Mouse (Mus musculus) erythroblast, embryonic 14.5 days (primary cell): ENCODE data around the gene Rap2a. TPM values are rescaled to one million over a fixed set of nuclear protein-coding genes. Genes with fewer than 3 reads are reported as not detected.

ENCODE experiments used
- H3K27me3 ChIP-seq: 2 replicates; pipeline ENCODE4 v1.6.1; 2012; ENCODE audit warnings: inconsistent platforms; ENCODE audit not compliant: control insufficient read depth
- H3K36me3 ChIP-seq: 2 replicates; pipeline ENCODE4 v1.6.1; 2012; ENCODE audit warnings: mild to moderate bottlenecking, inconsistent platforms; ENCODE audit not compliant: control insufficient read depth
- H3K4me1 ChIP-seq: 2 replicates; pipeline ENCODE4 v1.6.1; 2012; ENCODE audit warnings: inconsistent platforms; ENCODE audit not compliant: control insufficient read depth
- H3K4me3 ChIP-seq: replicated peaks from 2 replicates; pipeline ENCODE3; 2012; ENCODE audit warnings: moderate library complexity, mild to moderate bottlenecking, inconsistent platforms
- H3K9me3 ChIP-seq: 2 replicates; pipeline ENCODE4 v1.6.1; 2012; ENCODE audit warnings: low read length, inconsistent platforms, mixed read lengths; ENCODE audit not compliant: control insufficient read depth
- GATA1 ChIP-seq: IDR thresholded peaks from 2 replicates; pipeline ENCODE4 v1.6.1; 2012; ENCODE audit warnings: low read length, inconsistent platforms, mixed read lengths
- TAL1 ChIP-seq: IDR thresholded peaks from 3 replicates; pipeline ENCODE4 v1.6.1; 2012; ENCODE audit warnings: low read length, inconsistent platforms, mixed read lengths
- polyA plus RNA-seq: library from polyadenylated mRNA; stranded (reverse); fragments of >175 nt; gene quantifications from 2 replicates; pipeline ENCODE4 v1.2.3, GENCODE M21; 2012

Rap2a gene
- polyA plus RNA-seq = 0.02 and 0.05 TPM in 2 replicates

DNA sequence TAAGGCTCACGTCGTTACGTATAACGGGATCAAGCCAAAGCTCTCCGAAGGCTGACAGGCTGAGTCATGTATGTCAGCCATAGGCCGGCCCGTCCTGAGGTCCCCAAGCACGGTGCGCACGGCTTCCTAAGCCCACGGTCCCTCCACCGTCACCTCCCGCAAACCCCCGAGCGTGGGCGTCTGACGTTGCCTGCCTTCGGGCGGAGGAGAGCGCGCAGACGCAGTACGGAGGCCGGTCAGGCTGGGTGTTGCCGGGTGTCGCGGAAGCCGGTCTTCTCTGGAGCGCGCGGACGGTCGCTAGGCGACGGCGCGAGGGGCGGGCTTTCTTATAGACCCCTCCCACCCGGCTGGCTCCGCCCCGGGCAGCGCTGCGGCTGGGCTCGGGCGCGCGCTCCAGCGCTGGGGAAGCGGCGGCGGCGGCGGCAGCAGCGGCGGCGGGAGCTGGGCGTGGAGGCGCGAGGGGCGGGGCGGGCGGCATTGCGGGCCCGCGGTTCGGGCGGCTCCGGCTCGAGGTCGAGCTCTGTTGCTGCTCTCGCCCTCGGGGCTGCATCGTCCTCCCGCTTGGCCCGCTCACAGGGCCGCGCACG, at the start of gene Rap2a:
Gene Rap2a (plus strand): TSS at position 463 of the 587 bp plus-strand sequence.
- no peaks in the 10 kb centered on the region for H3K36me3 ChIP-seq
- H3K27me3 ChIP-seq = peaks cover 27% of the 10 kb centered on the region
- no peak for TF ChIP-seq TAL1
- TF ChIP-seq GATA1 = no peak
- peaks cover 26% of the 10 kb centered on the region for H3K4me1 ChIP-seq
- H3K9me3 ChIP-seq = peaks cover 3% of the 10 kb centered on the region; the same call in 1 of the 2 replicates
- H3K4me3 ChIP-seq = peak within 1 kb of the TSS; percentile 84

- Histone ChIP-seq H3K9me3 (no peaks in the 10 kb centered on the region; the same call in 1 of the 2 replicates), H3K4me3 (no peak overlapping the region), H3K36me3 (peaks cover 5% of the 10 kb centered on the region; the same call in 1 of the 2 replicates)
These were observed 49.7 kb upstream of the Rap2a start for GRCm38 (mm10) chr14:120428497-120428896.

GRCm38 (mm10) chr14:120432773-120433172, 45.5 kb upstream of the Rap2a start:
- no peaks in the 10 kb centered on the region for H3K36me3 ChIP-seq
- no peaks in the 10 kb centered on the region for H3K27me3 ChIP-seq
- no peaks in the 10 kb centered on the region for H3K4me1 ChIP-seq
- TF ChIP-seq GATA1 (no peak), TAL1 (no peak)
- peaks cover 6% of the 10 kb centered on the region for H3K9me3 ChIP-seq
- no peak overlapping the region for H3K4me3 ChIP-seq

More at GRCm38 (mm10) chr14:120428497-120428896, 49.7 kb upstream of the Rap2a start:
- no peaks in the 10 kb centered on the region for H3K27me3 ChIP-seq
- TF ChIP-seq GATA1 = no peak
- no peak for TF ChIP-seq TAL1
- no peaks in the 10 kb centered on the region for H3K4me1 ChIP-seq

- no peak for TF ChIP-seq GATA1
- no peak for TF ChIP-seq TAL1
- no peaks in the 10 kb centered on the region for H3K27me3 ChIP-seq
- peaks cover 6% of the 10 kb centered on the region for H3K9me3 ChIP-seq
- H3K36me3 ChIP-seq = no peaks in the 10 kb centered on the region
- H3K4me1 ChIP-seq = no peaks in the 10 kb centered on the region
- no peak overlapping the region for H3K4me3 ChIP-seq
These were observed 44.3 kb upstream of the Rap2a start for GRCm38 (mm10) chr14:120433931-120434398.

GRCm38 (mm10) chr14:120434831-120435230, 43.4 kb upstream of the Rap2a start:
- Histone ChIP-seq H3K4me1 (no peaks in the 10 kb centered on the region), H3K9me3 (peaks cover 9% of the 10 kb centered on the region), H3K4me3 (no peak overlapping the region), H3K27me3 (no peaks in the 10 kb centered on the region), H3K36me3 (no peaks in the 10 kb centered on the region)
- TF ChIP-seq TAL1 (no peak), GATA1 (no peak)

DNA sequence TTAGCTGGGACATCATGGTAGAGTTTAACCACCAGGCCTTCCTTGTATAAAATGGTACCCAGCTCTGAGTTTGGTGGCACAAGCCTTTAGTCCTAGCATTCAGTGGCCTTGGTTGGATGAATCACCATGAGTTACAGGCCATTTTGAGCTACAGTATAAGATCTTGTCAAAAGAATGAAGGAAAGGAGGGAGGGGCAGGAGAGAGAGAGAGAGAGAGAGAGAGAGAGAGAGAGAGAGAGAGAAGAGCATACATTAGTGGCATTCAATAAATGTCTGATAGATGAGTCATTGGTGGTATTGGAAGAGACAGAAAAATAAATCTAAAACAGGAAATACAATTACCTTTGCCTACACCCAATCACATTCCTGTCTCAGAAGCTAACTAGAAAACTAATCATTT, 37.5 kb upstream of the Rap2a start:
- TF ChIP-seq GATA1 (no peak), TAL1 (no peak)
- Histone ChIP-seq H3K4me1 (no peaks in the 10 kb centered on the region), H3K27me3 (no peaks in the 10 kb centered on the region), H3K36me3 (no peaks in the 10 kb centered on the region), H3K9me3 (peaks cover 15% of the 10 kb centered on the region), H3K4me3 (no peak overlapping the region)

DNA sequence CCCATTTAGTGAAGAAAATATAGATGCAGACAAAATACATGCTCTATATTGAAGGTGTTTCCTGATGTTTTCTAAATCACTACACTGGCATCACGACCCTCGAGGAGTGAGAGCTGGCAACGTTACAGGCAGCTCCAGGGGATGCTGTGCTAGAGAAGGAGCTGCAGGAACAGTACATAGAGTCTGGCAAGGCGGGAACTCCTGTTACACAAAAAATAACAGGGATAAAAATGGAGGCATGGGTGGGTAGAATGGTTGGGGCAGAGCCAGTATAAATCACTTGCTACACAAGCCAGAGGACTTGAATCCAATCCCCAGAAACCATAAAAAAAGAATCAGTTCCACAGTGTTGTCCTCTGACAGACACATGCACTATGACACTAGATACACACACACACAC, 37.0 kb upstream of the Rap2a start:
- Histone ChIP-seq H3K4me3 (no peak overlapping the region), H3K36me3 (no peaks in the 10 kb centered on the region), H3K27me3 (no peaks in the 10 kb centered on the region), H3K9me3 (peaks cover 15% of the 10 kb centered on the region), H3K4me1 (no peaks in the 10 kb centered on the region)
- no peak for TF ChIP-seq GATA1
- no peak for TF ChIP-seq TAL1

GRCm38 (mm10) chr14:120441836-120442235, 36.4 kb upstream of the Rap2a start:
- Histone ChIP-seq H3K4me3 (no peak overlapping the region), H3K9me3 (peaks cover 15% of the 10 kb centered on the region), H3K36me3 (no peaks in the 10 kb centered on the region), H3K27me3 (no peaks in the 10 kb centered on the region), H3K4me1 (no peaks in the 10 kb centered on the region)
- no peak for TF ChIP-seq TAL1
- TF ChIP-seq GATA1 = no peak

DNA sequence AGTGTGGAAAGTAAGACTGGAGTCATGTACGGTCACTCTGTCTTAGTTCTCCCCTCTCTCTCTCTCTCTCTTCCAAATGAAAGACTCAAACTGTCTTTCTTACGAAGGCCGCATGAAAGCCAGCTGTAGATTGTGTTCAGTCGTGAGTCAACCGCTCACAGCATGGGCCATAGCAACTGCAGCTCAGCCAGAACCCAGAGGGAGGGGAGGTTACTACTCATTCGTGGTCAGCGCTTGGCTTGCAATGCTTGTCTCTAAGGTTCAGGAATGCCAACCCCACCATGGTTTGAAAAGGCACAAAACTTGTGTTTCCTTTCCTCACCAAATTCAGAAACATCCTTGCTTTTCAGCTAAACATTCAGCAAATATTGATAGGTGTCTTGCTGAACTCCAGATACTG, 24.0 kb upstream of the Rap2a start:
- H3K4me3 ChIP-seq = no peak overlapping the region
- TF ChIP-seq GATA1 (no peak), TAL1 (no peak)
- H3K27me3 ChIP-seq = no peaks in the 10 kb centered on the region
- H3K36me3 ChIP-seq = no peaks in the 10 kb centered on the region
- H3K9me3 ChIP-seq = peaks cover 14% of the 10 kb centered on the region
- H3K4me1 ChIP-seq = no peaks in the 10 kb centered on the region
